Mouse (Mus musculus) mature B cell (primary cell): ENCODE measurements around the gene Rgs6.

Experiments
- in situ Hi-C: fragments of 300-500 bp; cut with MboI; formaldehyde crosslinking; loops from 2 replicates; pipeline ENCODE4 v1.14.3; 2019

Rgs6 gene

GRCm38 (mm10) chr12:82757367-82757766 lies 169.3 kb downstream of the Rgs6 start:
- in situ Hi-C loops, result no loop called here

GRCm38 (mm10) chr12:82762046-82762445 lies 174.0 kb downstream of the Rgs6 start:
- in situ Hi-C loops, result no loop called here

GRCm38 (mm10) chr12:82768726-82769125 lies 180.6 kb downstream of the Rgs6 start:
- in situ Hi-C loops, result no loop called here

GRCm38 (mm10) chr12:82772215-82772614 lies 184.1 kb downstream of the Rgs6 start:
- in situ Hi-C loops, result no loop called here

- in situ Hi-C loops, result no loop called here
Observed at GRCm38 (mm10) chr12:82774576-82774975, 186.5 kb downstream of the Rgs6 start.

GRCm38 (mm10) chr12:82776686-82777085 lies 188.6 kb downstream of the Rgs6 start:
- in situ Hi-C loops, result no loop called here

GRCm38 (mm10) chr12:82780936-82781335 lies 192.8 kb downstream of the Rgs6 start:
- in situ Hi-C loops, result no loop called here

GRCm38 (mm10) chr12:82781414-82781813 lies 193.3 kb downstream of the Rgs6 start:
- in situ Hi-C loops, result no loop called here

GRCm38 (mm10) chr12:82792122-82792521 lies 204.0 kb downstream of the Rgs6 start:
- in situ Hi-C loops, result no loop called here

- in situ Hi-C loops, result no loop called here
Observed at GRCm38 (mm10) chr12:82799892-82800291, 211.8 kb downstream of the Rgs6 start.

GRCm38 (mm10) chr12:82801736-82802135 lies 213.6 kb downstream of the Rgs6 start:
- in situ Hi-C loops, result no loop called here

GRCm38 (mm10) chr12:82802711-82803110 lies 214.6 kb downstream of the Rgs6 start:
- in situ Hi-C loops, result no loop called here

- in situ Hi-C loops, result no loop called here
Observed at GRCm38 (mm10) chr12:82805167-82805566, 217.1 kb downstream of the Rgs6 start.

- in situ Hi-C loops, result no loop called here
Observed at GRCm38 (mm10) chr12:82810631-82811030, 222.5 kb downstream of the Rgs6 start.

- in situ Hi-C loops, result no loop called here
Observed at GRCm38 (mm10) chr12:82815982-82816381, 227.9 kb downstream of the Rgs6 start.

- in situ Hi-C loops, result no loop called here
Observed at GRCm38 (mm10) chr12:82819328-82819727, 231.2 kb downstream of the Rgs6 start.

GRCm38 (mm10) chr12:82819991-82820390 lies 231.9 kb downstream of the Rgs6 start:
- in situ Hi-C loops, result no loop called here

- in situ Hi-C loops, result no loop called here
Observed at GRCm38 (mm10) chr12:82822821-82823620, 234.9 kb downstream of the Rgs6 start.

GRCm38 (mm10) chr12:82830333-82830732 lies 242.2 kb downstream of the Rgs6 start:
- in situ Hi-C loops, result no loop called here

- in situ Hi-C loops, result no loop called here
Observed at GRCm38 (mm10) chr12:82838544-82838943, 250.5 kb downstream of the Rgs6 start.

GRCm38 (mm10) chr12:82841566-82841965 lies 253.5 kb downstream of the Rgs6 start:
- in situ Hi-C loops, result no loop called here

- in situ Hi-C loops, result no loop called here
Observed at GRCm38 (mm10) chr12:82848304-82848872, 260.3 kb downstream of the Rgs6 start.

- in situ Hi-C loops, result no loop called here
Observed at GRCm38 (mm10) chr12:82854902-82855301, 266.8 kb downstream of the Rgs6 start.
